Mouse (Mus musculus) gonadal fat pad, adult 2 months (tissue): ENCODE measurements around the gene Polr3h. TPM values are rescaled to one million over a fixed set of nuclear protein-coding genes. Genes with fewer than 3 reads are reported as not detected.
A peak's percentile ranks its signal among the peaks of the same experiment; 100 is the strongest.
"Not testable (repeated sequence)": the region's sequence is repeated elsewhere in the genome, so short reads cannot be mapped to it uniquely, and the experiment has no call there.

Experiments used
- DNase-seq: peaks from one replicate; pipeline ENCODE4 v3.0.0-alpha.2; 2012; ENCODE audit warnings: low read depth
- polyA plus RNA-seq: library from polyadenylated mRNA; depleted of rRNA; stranded (reverse); fragments of >200 nt; gene quantifications from 2 replicates; pipeline ENCODE4 v1.2.3, GENCODE M21; 2012; rRNA removed

The Polr3h gene
- 14.1 and 17.0 TPM in 2 replicates for polyA plus RNA-seq

- DNase-seq, result no peak
Observed at GRCm38 (mm10) chr15:81925760-81926445, at the start of gene Polr3h. Gene Polr3h (minus strand): TSS chr15:81926240.

- not testable (repeated sequence) for DNase-seq
Observed at GRCm38 (mm10) chr15:81975156-81975555, 49.1 kb upstream of the Polr3h start.

GRCm38 (mm10) chr15:81970498-81970897 is 44.5 kb upstream of the Polr3h start:
- not testable (repeated sequence) for DNase-seq

GRCm38 (mm10) chr15:81969635-81970034 is 43.6 kb upstream of the Polr3h start:
- not testable (repeated sequence) for DNase-seq

- no peak for DNase-seq
Observed at GRCm38 (mm10) chr15:81969173-81969572, 43.1 kb upstream of the Polr3h start.

GRCm38 (mm10) chr15:81968447-81968846 is 42.4 kb upstream of the Polr3h start:
- DNase-seq, result no peak

- no peak for DNase-seq
Observed at GRCm38 (mm10) chr15:81967821-81968220, 41.8 kb upstream of the Polr3h start.

- DNase-seq, result no peak
Observed at GRCm38 (mm10) chr15:81966062-81966829, 40.2 kb upstream of the Polr3h start.

- no peak for DNase-seq
Observed at GRCm38 (mm10) chr15:81964980-81965545, 39.0 kb upstream of the Polr3h start.

GRCm38 (mm10) chr15:81964262-81964661 is 38.2 kb upstream of the Polr3h start:
- no peak for DNase-seq

GRCm38 (mm10) chr15:81961078-81961451 is 35.0 kb upstream of the Polr3h start:
- DNase-seq, result no peak

GRCm38 (mm10) chr15:81960171-81961077 is 34.4 kb upstream of the Polr3h start, which contains the start of gene Pmm1:
Gene Pmm1 (minus strand): TSS chr15:81960930.
- DNase-seq, result peak; percentile 68

- DNase-seq, result no peak
Observed at GRCm38 (mm10) chr15:81958906-81959305, 32.9 kb upstream of the Polr3h start.

GRCm38 (mm10) chr15:81957598-81957997 is 31.6 kb upstream of the Polr3h start:
- no peak for DNase-seq

- DNase-seq, result no peak
Observed at GRCm38 (mm10) chr15:81956457-81956856, 30.4 kb upstream of the Polr3h start.

- no peak for DNase-seq
Observed at GRCm38 (mm10) chr15:81955414-81955813, 29.4 kb upstream of the Polr3h start.

- no peak for DNase-seq
Observed at GRCm38 (mm10) chr15:81954716-81955115, 28.7 kb upstream of the Polr3h start.

GRCm38 (mm10) chr15:81954151-81954583 is 28.1 kb upstream of the Polr3h start:
- DNase-seq, result peak; percentile 89

GRCm38 (mm10) chr15:81952310-81952709 is 26.3 kb upstream of the Polr3h start:
- no peak for DNase-seq

GRCm38 (mm10) chr15:81951159-81951558 is 25.1 kb upstream of the Polr3h start:
- DNase-seq, result no peak

GRCm38 (mm10) chr15:81950716-81951115 is 24.7 kb upstream of the Polr3h start:
- no peak for DNase-seq
